Mouse (Mus musculus): ENCODE data around the gene Xrcc6. TPM values are rescaled to one million over a fixed set of nuclear protein-coding genes. Genes with fewer than 3 reads are reported as not detected.

Xrcc6 gene
- polyA plus RNA-seq, 1 experiment from 2014 or later = 58.9 TPM

- Histone ChIP-seq H3K4me1 (no peaks in the 10 kb centered on the region), H3K4me2 (replicated peaks) (no peak overlapping the region), H3K27me3 (no peaks in the 10 kb centered on the region), H3K36me3 (peaks cover 69% of the 10 kb centered on the region), H3K9me3 (no peaks in the 10 kb centered on the region), H3K9ac (replicated peaks) (no peak overlapping the region), H3K27ac (replicated peaks) (no peak overlapping the region), H3K4me3 (no peak overlapping the region)
- ATAC-seq (replicated peaks) = no peak
- WGBS = 86% methylated on average over 7 of the region's 7 CpGs
These were observed 44.8 kb downstream of the Xrcc6 start for GRCm38 (mm10) chr15:82032386-82032785.

- Histone ChIP-seq H3K36me3 (peaks cover 64% of the 10 kb centered on the region), H3K9me3 (no peaks in the 10 kb centered on the region), H3K4me3 (no peak within 1 kb of the TSS), H3K9ac (replicated peaks) (no peak within 1 kb of the TSS), H3K4me2 (replicated peaks) (no peak within 1 kb of the TSS), H3K4me1 (no peaks in the 10 kb centered on the region), H3K27ac (replicated peaks) (no peak within 1 kb of the TSS), H3K27me3 (no peaks in the 10 kb centered on the region)
- no peak for ATAC-seq (replicated peaks)
- 97% methylated on average over 4 of the region's 4 CpGs for WGBS
These were observed 46.1 kb downstream of the Xrcc6 start, which contains the start of gene Desi1 for GRCm38 (mm10) chr15:82033762-82034161. Desi1 (minus strand) TSS chr15:82033862.

- Histone ChIP-seq H3K4me1 (no peaks in the 10 kb centered on the region), H3K4me2 (replicated peaks) (no peak overlapping the region), H3K9me3 (no peaks in the 10 kb centered on the region), H3K27ac (replicated peaks) (no peak overlapping the region), H3K27me3 (no peaks in the 10 kb centered on the region), H3K4me3 (no peak overlapping the region), H3K9ac (replicated peaks) (no peak overlapping the region), H3K36me3 (peaks cover 61% of the 10 kb centered on the region)
- no peak for ATAC-seq (replicated peaks)
- 84% methylated on average over 12 of the region's 12 CpGs for WGBS
These were observed 48.5 kb downstream of the Xrcc6 start for GRCm38 (mm10) chr15:82035904-82036689.

- Histone ChIP-seq H3K36me3 (peaks cover 54% of the 10 kb centered on the region), H3K9ac (replicated peaks) (no peak overlapping the region), H3K27me3 (no peaks in the 10 kb centered on the region), H3K27ac (replicated peaks) (no peak overlapping the region), H3K9me3 (no peaks in the 10 kb centered on the region), H3K4me3 (no peak overlapping the region), H3K4me2 (replicated peaks) (no peak overlapping the region), H3K4me1 (peaks cover 14% of the 10 kb centered on the region)
- WGBS = 88% methylated on average over 1 of the region's 1 CpGs
- 0 out of 2 replicates have a peak, but pooled peaks have one; percentile 48 for ATAC-seq (replicated peaks)
These were observed 53.0 kb downstream of the Xrcc6 start for GRCm38 (mm10) chr15:82040650-82041049.

GRCm38 (mm10) chr15:82044166-82044784 is 56.6 kb downstream of the Xrcc6 start:
- Histone ChIP-seq H3K27ac (replicated peaks) (no peak overlapping the region), H3K27me3 (no peaks in the 10 kb centered on the region), H3K36me3 (peaks cover 26% of the 10 kb centered on the region), H3K9me3 (no peaks in the 10 kb centered on the region), H3K4me3 (no peak overlapping the region), H3K9ac (replicated peaks) (no peak overlapping the region), H3K4me1 (peaks cover 31% of the 10 kb centered on the region), H3K4me2 (replicated peaks) (no peak overlapping the region)
- ATAC-seq (replicated peaks) = no peak
- WGBS = 98% methylated on average over 7 of the region's 7 CpGs

- Histone ChIP-seq H3K27me3 (no peaks in the 10 kb centered on the region), H3K27ac (replicated peaks) (peak overlapping the region; percentile 90; the same call in 1 of the 2 replicates), H3K4me1 (peaks cover 31% of the 10 kb centered on the region), H3K36me3 (peaks cover 14% of the 10 kb centered on the region), H3K9me3 (no peaks in the 10 kb centered on the region), H3K4me2 (replicated peaks) (peak overlapping the region; percentile 92), H3K9ac (replicated peaks) (peak overlapping the region; percentile 94), H3K4me3 (peak overlapping the region; percentile 99)
- 5% methylated on average over 26 of the region's 26 CpGs for WGBS
- ATAC-seq (replicated peaks) = 0 out of 2 replicates have a peak, but pooled peaks have one; percentile 43
These were observed 58.7 kb downstream of the Xrcc6 start for GRCm38 (mm10) chr15:82046246-82046891.

- Histone ChIP-seq H3K27me3 (no peaks in the 10 kb centered on the region), H3K4me2 (replicated peaks) (peak within 1 kb of the TSS; percentile 92), H3K4me3 (peak within 1 kb of the TSS; percentile 99), H3K9me3 (no peaks in the 10 kb centered on the region), H3K27ac (replicated peaks) (peak within 1 kb of the TSS; percentile 90), H3K4me1 (peaks cover 31% of the 10 kb centered on the region), H3K36me3 (peaks cover 13% of the 10 kb centered on the region), H3K9ac (replicated peaks) (peak within 1 kb of the TSS; percentile 94)
- peak; percentile 93 for ATAC-seq (replicated peaks)
- WGBS = under 1% methylated on average over 74 of the region's 74 CpGs
These were observed 59.6 kb downstream of the Xrcc6 start, which contains the start of gene Snu13 for GRCm38 (mm10) chr15:82047080-82047883. Snu13 (minus strand) TSS chr15:82047598.

GRCm38 (mm10) chr15:82052544-82052943 is 64.9 kb downstream of the Xrcc6 start:
- no peaks in the 10 kb centered on the region for H3K9me3 ChIP-seq
- H3K36me3 ChIP-seq = no peaks in the 10 kb centered on the region
- H3K27ac ChIP-seq (replicated peaks) = no peak overlapping the region
- 73% methylated on average over 5 of the region's 5 CpGs for WGBS
- H3K27me3 ChIP-seq = no peaks in the 10 kb centered on the region
- peaks cover 5% of the 10 kb centered on the region for H3K4me1 ChIP-seq
- ATAC-seq (replicated peaks) = no peak
- no peak overlapping the region for H3K4me2 ChIP-seq (replicated peaks)
- no peak overlapping the region for H3K4me3 ChIP-seq
- no peak overlapping the region for H3K9ac ChIP-seq (replicated peaks)

GRCm38 (mm10) chr15:82058719-82059201 is 71.1 kb downstream of the Xrcc6 start, which contains the start of gene 4930407I10Rik:
4930407I10Rik (plus strand) TSS chr15:82059151.
- H3K9ac ChIP-seq (replicated peaks) = no peak within 1 kb of the TSS
- no peaks in the 10 kb centered on the region for H3K36me3 ChIP-seq
- 81% methylated on average over 1 of the region's 1 CpGs for WGBS
- no peaks in the 10 kb centered on the region for H3K27me3 ChIP-seq
- no peaks in the 10 kb centered on the region for H3K4me1 ChIP-seq
- no peak within 1 kb of the TSS for H3K4me2 ChIP-seq (replicated peaks)
- H3K4me3 ChIP-seq = no peak within 1 kb of the TSS
- no peak within 1 kb of the TSS for H3K27ac ChIP-seq (replicated peaks)
- no peaks in the 10 kb centered on the region for H3K9me3 ChIP-seq
- ATAC-seq (replicated peaks) = no peak

- H3K27me3 ChIP-seq = peaks cover 6% of the 10 kb centered on the region
- no peak overlapping the region for H3K9ac ChIP-seq (replicated peaks)
- no peak overlapping the region for H3K27ac ChIP-seq (replicated peaks)
- no peak overlapping the region for H3K4me2 ChIP-seq (replicated peaks)
- no peaks in the 10 kb centered on the region for H3K36me3 ChIP-seq
- no peak for ATAC-seq (replicated peaks)
- no peaks in the 10 kb centered on the region for H3K4me1 ChIP-seq
- 60% methylated on average over 14 of the region's 14 CpGs for WGBS
- H3K4me3 ChIP-seq = no peak overlapping the region
- H3K9me3 ChIP-seq = no peaks in the 10 kb centered on the region
These were observed 76.3 kb downstream of the Xrcc6 start for GRCm38 (mm10) chr15:82063909-82064308.

GRCm38 (mm10) chr15:82065511-82065910 is 77.9 kb downstream of the Xrcc6 start:
- no peaks in the 10 kb centered on the region for H3K9me3 ChIP-seq
- H3K27ac ChIP-seq (replicated peaks) = no peak overlapping the region
- peaks cover 22% of the 10 kb centered on the region for H3K27me3 ChIP-seq
- no peaks in the 10 kb centered on the region for H3K4me1 ChIP-seq
- no peak overlapping the region for H3K4me3 ChIP-seq
- no peak overlapping the region for H3K4me2 ChIP-seq (replicated peaks)
- H3K36me3 ChIP-seq = no peaks in the 10 kb centered on the region
- WGBS = 15% methylated on average over 7 of the region's 7 CpGs
- ATAC-seq (replicated peaks) = no peak
- no peak overlapping the region for H3K9ac ChIP-seq (replicated peaks)
